Mouse (Mus musculus) left cerebral cortex, adult 8-10 months (tissue): ENCODE measurements at regions not wholly inside any gene's neighbourhood (a gene's known extent, or its start where the extent isn't known, plus 50 kb on each side); places are given as distances from the start of the nearest gene placed in this dataset.

Source experiments
- DNase-seq, 2 experiments: peaks; one replicate each; pipeline ENCODE4 v3.0.0; 2022; ENCODE audit warnings: low spot score in 2 of 2

- no peak for DNase-seq
These were observed 170.1 kb downstream of the 1700064H15Rik start for GRCm38 (mm10) chr3:19458386-19458785.

- DNase-seq, result no peak
These were observed 171.0 kb downstream of the 1700064H15Rik start for GRCm38 (mm10) chr3:19457431-19457830.

GRCm38 (mm10) chr3:19455838-19456448 lies 172.5 kb downstream of the 1700064H15Rik start:
- no peak for DNase-seq

- no peak for DNase-seq
These were observed 177.5 kb downstream of the 1700064H15Rik start for GRCm38 (mm10) chr3:19451022-19451421.

- DNase-seq, result no peak
These were observed 179.5 kb downstream of the 1700064H15Rik start for GRCm38 (mm10) chr3:19448931-19449330.

GRCm38 (mm10) chr3:19448192-19448591 lies 180.3 kb downstream of the 1700064H15Rik start:
- no peak for DNase-seq

- no peak for DNase-seq
These were observed 180.7 kb downstream of the 1700064H15Rik start for GRCm38 (mm10) chr3:19447733-19448132.

GRCm38 (mm10) chr3:19444914-19445313 lies 183.6 kb downstream of the 1700064H15Rik start:
- no peak for DNase-seq

GRCm38 (mm10) chr3:19441827-19442226 lies 186.7 kb downstream of the 1700064H15Rik start:
- DNase-seq, result no peak

GRCm38 (mm10) chr3:19430159-19430558 lies 198.3 kb downstream of the 1700064H15Rik start:
- no peak for DNase-seq

- no peak for DNase-seq
These were observed 198.9 kb downstream of the 1700064H15Rik start for GRCm38 (mm10) chr3:19429422-19430076.

- DNase-seq, result no peak
These were observed 199.5 kb downstream of the 1700064H15Rik start for GRCm38 (mm10) chr3:19429010-19429409.

- no peak for DNase-seq
These were observed 202.3 kb downstream of the 1700064H15Rik start for GRCm38 (mm10) chr3:19426130-19426556.

GRCm38 (mm10) chr3:19425322-19425721 lies 203.2 kb downstream of the 1700064H15Rik start:
- no peak for DNase-seq

GRCm38 (mm10) chr3:19424384-19424783 lies 204.1 kb downstream of the 1700064H15Rik start:
- DNase-seq, result no peak

GRCm38 (mm10) chr3:19421430-19421944 lies 207.0 kb downstream of the 1700064H15Rik start:
- DNase-seq, result no peak

- no peak for DNase-seq
These were observed 207.6 kb downstream of the 1700064H15Rik start for GRCm38 (mm10) chr3:19420912-19421311.

GRCm38 (mm10) chr3:19410938-19411515 lies 217.4 kb downstream of the 1700064H15Rik start:
- no peak for DNase-seq

- DNase-seq, result no peak
These were observed 220.2 kb downstream of the 1700064H15Rik start for GRCm38 (mm10) chr3:19408283-19408682.

- DNase-seq, result no peak
These were observed 220.8 kb downstream of the 1700064H15Rik start for GRCm38 (mm10) chr3:19407591-19408090.

- peak in 1 of 2 experiments; percentile 17 for DNase-seq
These were observed 221.9 kb downstream of the 1700064H15Rik start for GRCm38 (mm10) chr3:19406351-19407151.
